Mouse (Mus musculus): ENCODE data around the gene Syne4.

Syne4 gene

GRCm38 (mm10) chr7:30314721-30315155 is at the start of gene Syne4:
Gene Syne4 (plus strand): TSS chr7:30314807.
- peak; percentile 63 for DNase-seq (ENCODE audit: low read depth, low spot score)

DNA sequence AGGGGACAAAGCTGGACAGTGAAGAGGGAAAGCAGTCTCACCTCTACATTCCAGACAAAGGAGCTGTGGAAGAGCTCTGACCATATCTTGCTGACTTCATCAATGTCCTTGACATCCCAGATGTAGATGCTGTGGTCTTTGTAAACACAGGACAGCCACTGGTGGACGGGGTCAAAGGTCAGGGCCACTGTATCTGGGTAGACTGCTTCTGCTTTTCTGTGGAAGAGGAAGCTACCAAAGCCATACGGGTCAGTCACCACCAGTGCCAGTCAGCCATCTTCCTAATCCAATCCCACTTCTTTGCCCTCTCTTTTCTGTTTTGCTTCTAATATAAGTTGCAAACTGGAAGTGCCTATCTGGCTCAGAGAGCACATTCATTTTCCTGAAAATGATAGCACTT is 49.6 kb upstream of the Syne4 start:
- peak; percentile 36 for DNase-seq (ENCODE audit: low read depth, low spot score)

- DNase-seq (ENCODE audit: low read depth, low spot score): peak; percentile 79
Measured at GRCm38 (mm10) chr7:30265531-30265930, 49.1 kb upstream of the Syne4 start.

DNA sequence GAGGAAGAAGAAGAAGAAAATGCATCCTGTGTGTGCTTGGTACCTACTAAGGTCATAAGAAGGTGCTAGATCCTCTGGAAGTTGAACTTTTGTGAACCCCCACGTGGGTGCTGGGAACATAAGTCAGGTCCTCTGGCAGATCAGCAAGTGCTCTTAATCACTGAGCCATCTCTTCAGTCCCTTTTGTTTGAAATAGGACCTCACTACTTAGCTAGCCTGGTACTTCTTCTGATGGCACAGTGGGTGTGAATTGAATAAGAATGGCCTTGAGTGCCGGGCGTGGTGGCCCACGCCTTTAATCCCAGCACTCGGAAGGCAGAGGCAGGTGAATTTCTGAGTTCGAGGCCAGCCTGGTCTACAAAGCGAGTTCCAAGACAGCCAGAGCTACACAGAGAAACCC is 48.7 kb upstream of the Syne4 start:
- peak; percentile 99 for DNase-seq (ENCODE audit: low read depth, low spot score)

GRCm38 (mm10) chr7:30266780-30267179 is 47.8 kb upstream of the Syne4 start:
- DNase-seq (ENCODE audit: low read depth, low spot score): peak; percentile 95

DNA sequence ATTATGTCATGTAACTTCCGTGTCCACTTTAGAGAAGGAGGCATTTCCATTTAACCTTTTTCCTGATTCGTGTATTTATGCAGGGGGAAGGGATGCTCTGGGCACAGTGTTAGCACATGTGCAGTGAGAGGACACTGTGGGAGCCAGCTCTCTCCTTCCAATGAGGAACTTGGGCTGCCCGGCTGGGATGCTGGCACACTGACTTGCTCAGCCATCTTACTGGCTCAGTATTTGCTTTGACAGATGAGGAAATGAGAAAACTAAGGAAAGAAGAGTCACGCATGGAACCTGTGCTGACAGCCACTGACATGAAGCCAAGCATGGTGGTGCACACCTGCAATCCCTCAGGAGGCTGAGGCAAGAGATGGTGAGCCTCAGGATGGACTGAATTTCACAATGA is 45.0 kb upstream of the Syne4 start:
- DNase-seq (ENCODE audit: low read depth, low spot score): no peak

DNA sequence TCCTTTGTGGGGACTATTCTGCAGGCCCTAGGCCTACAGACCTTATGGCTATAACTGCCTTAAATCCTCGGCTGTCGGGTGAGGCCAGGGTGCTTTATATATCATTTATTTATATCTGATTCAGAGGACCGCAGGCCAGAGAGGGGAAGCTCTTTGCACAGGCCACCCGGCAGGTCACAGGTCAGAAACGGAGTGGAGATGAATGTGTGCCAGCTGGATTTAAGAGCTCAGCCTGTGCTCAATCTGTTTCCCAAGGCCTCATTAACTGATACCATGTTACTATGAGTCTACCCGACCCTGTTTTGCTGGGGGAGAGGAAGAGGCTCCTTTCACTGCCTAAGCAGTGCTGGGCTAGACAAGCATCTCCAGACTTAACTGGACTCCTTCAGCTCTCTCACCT is 40.2 kb upstream of the Syne4 start:
- no peak for DNase-seq (ENCODE audit: low read depth, low spot score)

- no peak for DNase-seq (ENCODE audit: low read depth, low spot score)
Measured at GRCm38 (mm10) chr7:30278911-30279310, 35.7 kb upstream of the Syne4 start.

DNA sequence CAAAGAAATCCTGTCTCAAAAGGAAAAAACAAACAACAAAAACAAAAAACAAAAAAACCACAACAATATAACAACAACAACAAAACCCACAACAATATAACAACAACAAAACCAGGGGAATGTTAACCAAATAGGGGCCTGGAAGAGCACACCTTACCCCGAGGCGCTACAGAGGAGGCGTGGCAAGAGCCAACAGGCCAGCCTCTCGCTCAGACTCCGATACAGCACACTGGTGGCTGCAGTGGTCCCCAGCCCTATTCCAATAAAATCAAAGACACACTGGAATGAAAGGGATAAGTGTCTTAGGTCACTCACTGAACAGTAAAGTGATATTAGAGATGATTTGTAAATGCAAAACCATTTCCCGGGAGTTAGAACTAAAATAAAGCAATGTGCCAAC is 35.1 kb upstream of the Syne4 start:
- DNase-seq (ENCODE audit: low read depth, low spot score): peak; percentile 87

DNA sequence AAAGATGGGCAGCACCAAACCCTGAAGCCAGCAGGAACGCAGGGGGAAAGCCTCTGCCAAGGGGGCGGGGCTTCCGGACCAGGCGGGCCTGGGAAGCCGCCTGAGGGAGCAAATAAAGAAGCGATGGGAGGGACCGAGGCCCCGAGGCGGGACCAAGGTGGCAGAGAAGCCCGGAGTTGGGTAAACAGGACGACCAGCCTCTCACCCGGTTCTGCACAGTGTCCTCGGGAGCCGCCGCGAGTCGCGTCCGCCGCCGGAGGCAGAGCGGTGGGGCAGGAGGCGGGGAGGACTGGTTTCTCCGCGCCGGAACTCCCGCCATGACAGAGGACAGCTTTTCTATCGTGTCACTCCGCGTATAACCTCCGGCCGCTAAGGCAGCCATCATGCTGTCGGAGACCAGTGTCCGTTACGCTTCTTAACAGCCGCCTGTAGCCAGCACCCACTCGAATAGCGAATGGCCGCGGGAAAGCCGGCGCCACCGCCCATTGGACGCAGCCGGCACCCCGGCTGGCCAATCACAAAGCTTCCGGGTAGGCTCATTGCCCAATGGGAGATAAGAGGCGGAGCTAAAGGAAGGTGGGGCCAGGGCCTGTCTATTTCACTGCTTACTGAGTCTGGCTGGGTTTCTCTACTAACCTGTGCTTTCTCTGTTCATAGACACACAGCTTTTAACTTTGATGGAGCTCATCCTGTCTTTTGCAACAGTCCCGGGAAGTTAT is 34.5 kb upstream of the Syne4 start, which contains the start of the genes Thap8 and Wdr62:
Gene Thap8 (plus strand): TSS at position 144 of the 719 bp plus-strand sequence.
Gene Wdr62 (minus strand): TSS at position 469 of the 719 bp plus-strand sequence.
- DNase-seq (ENCODE audit: low read depth, low spot score): peak; percentile 97

DNA sequence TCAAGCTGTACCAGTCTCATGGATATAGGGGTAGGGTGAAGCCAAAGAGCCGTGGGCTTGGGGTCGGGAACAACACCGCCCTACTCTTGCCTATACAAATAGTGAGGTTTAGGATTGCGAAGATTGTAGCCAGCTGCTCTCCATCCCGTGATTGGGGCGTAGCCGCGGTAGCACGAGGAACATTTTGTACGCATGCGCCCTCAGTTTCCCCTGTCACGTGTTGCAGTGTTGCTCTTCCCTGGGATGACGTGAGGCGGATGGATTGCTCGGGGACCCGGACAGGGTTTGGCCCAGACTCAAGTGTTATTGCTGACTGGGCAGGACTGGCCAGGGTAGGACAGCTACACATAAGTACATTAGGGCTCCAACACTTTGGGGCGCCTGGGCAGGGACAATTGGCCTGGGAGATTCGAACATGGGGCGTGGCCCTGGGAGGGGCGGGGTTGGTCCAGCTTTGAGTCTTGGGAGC is 33.9 kb upstream of the Syne4 start:
- peak; percentile 95 for DNase-seq (ENCODE audit: low read depth, low spot score)

DNA sequence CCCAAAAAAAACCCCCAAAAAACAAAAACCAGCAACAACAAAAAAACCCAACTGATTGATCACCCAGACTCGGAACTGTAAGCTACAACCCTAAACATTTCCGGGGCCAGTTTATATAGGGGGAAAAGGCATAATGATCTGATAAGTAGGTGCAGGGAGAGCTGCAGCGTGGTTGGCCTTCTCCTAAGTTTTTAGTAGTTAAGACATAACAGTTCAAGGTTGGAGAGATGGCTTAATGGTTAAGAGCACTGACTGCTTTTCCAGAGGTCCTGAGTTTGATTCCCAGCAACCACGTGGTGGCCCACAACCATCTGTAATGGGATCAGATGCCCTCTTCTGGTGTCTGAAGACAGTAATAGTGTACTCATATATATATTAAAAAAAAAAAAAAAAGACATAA is 33.1 kb upstream of the Syne4 start:
- DNase-seq (ENCODE audit: low read depth, low spot score): no peak

- DNase-seq (ENCODE audit: low read depth, low spot score): no peak
Measured at GRCm38 (mm10) chr7:30282740-30283139, 31.9 kb upstream of the Syne4 start.

DNA sequence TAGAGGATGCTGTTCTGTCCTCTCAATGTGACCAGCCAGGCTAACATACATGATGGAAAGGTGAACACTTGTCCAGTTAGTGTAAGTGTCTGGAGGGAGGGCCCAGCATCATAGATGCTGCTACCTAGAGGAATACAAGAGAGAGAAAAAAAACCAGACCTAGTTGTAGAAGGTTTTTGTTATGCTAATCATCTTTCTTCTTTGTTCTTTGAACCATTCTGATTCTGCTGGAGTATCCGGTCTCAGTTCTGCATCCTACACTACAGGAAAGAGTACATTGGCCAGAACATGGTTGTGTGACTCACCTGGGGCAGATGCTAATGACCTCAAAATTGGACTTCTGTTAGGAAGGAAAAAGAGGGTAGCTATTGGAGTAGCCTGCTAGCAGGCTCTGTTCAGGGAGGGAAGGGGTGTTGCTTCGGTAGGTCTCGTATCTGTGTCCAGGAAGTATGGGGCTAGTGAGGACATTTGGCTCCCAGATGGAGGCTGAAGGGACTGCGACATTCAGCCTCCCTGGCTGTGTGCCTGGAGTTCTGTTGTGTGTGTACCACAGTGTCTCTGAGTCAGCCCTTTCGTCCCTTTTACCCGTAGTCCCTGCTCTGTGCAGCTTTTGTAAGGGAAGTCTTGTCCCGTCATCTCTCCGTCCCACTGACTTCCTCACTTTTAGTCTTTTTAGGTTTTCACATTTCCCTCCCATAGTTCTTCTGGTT is 27.8 kb upstream of the Syne4 start:
- DNase-seq (ENCODE audit: low read depth, low spot score): peak; percentile 72

- DNase-seq (ENCODE audit: low read depth, low spot score): no peak
Measured at GRCm38 (mm10) chr7:30288046-30288445, 26.6 kb upstream of the Syne4 start.

GRCm38 (mm10) chr7:30289071-30289713 is 25.4 kb upstream of the Syne4 start:
- no peak for DNase-seq (ENCODE audit: low read depth, low spot score)

DNA sequence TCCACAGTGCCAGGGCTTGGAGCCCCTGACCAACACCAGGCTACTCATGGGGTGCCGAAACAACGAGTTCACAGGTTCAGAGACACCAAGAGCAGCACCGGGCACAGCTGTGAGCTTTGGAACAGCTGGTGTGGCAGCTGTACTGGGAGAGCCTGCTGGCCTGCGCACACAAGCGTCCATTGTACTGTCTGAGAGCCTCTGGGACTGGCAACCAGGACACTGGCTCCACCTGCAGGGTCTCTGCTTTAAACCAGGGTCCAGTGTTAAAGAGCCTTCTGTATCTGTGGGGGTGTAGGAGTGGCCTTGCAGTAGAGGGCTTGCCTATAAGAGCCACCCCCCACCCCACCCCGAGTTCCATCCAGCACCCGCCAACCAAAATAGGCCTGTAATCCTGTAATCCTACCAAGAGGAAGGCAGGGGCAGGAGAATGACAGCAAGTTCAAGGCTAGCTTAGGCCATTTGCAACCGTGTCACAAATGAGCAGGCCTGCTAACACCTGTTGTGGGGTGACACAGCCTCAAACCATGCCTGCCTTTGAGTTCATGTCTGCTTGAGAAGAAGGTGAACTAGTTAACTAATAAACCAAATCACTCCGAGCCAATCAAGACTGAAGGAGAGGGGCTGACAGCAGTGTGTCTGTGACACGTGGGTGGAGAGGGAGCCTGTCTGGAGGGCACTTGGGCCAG is 24.8 kb upstream of the Syne4 start:
- no peak for DNase-seq (ENCODE audit: low read depth, low spot score)

DNA sequence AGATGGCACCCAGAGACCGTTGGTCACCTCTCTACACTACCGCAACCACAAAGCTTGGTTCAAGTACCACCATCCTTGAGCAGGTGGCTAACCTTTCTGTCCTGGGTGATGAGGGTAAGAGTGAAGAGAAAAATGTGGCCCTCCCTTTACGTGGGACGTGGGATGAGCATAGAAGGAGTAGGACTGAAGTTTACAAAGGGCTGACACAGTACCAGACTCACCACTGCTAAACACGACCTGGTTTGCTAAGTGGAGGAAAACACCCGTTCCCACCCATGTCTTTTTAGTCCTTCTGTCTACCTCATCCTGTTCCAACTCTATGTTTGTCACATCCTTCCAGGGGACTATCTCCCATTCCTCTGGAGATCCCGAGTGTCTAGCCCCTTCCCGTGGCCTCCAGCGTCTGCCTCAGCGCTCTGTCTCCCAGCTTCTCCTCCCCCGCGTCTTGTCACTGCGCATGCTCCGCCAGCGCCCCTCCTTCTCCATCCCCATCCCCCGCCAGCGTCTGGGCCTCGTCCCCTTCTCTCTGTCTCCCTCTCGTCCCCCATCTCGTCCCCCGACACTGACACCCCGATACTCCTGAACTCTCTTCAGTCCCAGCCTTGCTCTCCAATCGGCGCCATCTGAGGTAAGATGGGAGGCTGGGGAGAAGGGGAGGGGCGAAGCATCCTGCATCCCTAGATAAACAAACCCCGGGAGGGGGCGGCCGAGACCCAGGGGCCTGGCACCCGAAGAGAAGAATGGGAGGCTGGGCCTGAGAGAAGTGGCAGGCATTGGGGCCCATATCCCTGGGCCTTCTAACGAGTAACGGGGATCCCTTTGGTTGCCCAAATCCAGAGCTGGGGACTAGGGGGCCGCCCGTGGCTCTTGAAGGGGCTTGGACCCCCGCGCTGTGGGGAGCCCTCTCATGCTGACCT is 23.1 kb upstream of the Syne4 start, which contains the start of gene Clip3:
Gene Clip3 (plus strand): TSS at position 514 of the 917 bp plus-strand sequence.
- DNase-seq (ENCODE audit: low read depth, low spot score): peak; percentile 76

DNA sequence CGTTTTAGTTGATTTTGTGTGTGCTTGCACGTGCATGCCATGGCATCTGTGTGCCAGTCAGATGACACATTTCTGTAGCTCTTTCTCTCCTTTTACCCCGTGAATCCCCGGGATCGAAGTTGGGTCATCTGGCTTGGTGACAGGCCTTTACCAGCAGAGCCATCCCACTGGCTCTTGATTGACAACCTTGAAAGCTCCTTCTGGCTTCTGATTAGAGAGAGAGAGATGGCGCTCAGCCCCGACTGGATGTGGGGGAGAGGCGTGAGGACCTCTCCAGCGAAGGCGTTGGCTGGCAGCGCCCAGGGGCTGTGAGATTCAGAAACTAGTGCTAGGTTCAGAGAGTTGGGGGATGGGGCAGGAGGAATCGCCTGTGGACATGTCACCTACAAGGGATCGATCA is 20.8 kb upstream of the Syne4 start:
- DNase-seq (ENCODE audit: low read depth, low spot score): no peak

DNA sequence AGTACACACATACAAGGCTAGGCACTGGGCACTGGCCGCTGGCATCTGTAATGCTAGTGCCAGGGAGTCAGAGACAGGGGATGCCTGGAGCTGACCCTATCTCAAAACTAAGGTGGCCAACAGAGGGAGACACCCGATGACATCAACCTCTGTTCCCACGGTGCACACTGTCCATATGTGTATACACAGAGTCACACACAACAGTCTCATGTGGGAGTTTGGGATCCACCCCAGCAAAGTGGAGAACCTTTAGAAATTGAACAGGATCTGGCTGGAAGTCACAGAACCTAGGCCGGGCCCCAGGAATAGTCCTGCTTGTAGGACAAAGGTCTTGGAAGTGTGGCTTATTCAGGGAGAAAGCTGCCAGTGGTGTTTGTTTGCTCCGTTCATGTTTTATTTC is 20.3 kb upstream of the Syne4 start:
- DNase-seq (ENCODE audit: low read depth, low spot score): no peak

- peak; percentile 74 for DNase-seq (ENCODE audit: low read depth, low spot score)
Measured at GRCm38 (mm10) chr7:30295103-30295502, 19.5 kb upstream of the Syne4 start.

All from R1 (cell line).